ENCODE assay signal across 32 mouse cellular contexts in genomic region chr19:4057389-4057788, GRCm38 (mm10). TPM values are rescaled to one million over a fixed set of nuclear protein-coding genes. Genes with fewer than 3 reads are reported as not detected.
DNase-seq lines count a peak whose midpoint lies in the region; ATAC-seq and TF ChIP-seq lines count a peak whose summit lies in the region.
"Had no signal": no experiment of that assay in that cellular context is flagged by ENCODE, and none has a peak within 500 bp of the region (broad histone marks: within the 10 kb centered on the region; RNA-seq: fewer than 3 reads in every experiment).

No protein-coding gene starts in this region.

- no peak for ATAC-seq in liver, embryonic 13.5 days (ENCODE audit: low read depth)
- ATAC-seq in liver, postnatal 0 days = no peak
- ATAC-seq: activated CD4-positive, CD25-positive, alpha-beta regulatory T cell, adult 4 months; forebrain, embryonic 13.5 days; forebrain, postnatal 0 days; hindbrain, embryonic 16.5 days had no signal

- 0 out of 2 replicates have a peak, but pooled peaks cover 5% of the 10 kb centered on the region for H3K27me3 ChIP-seq in heart, embryonic 10.5 days (ENCODE audit: insufficient read depth, poor library complexity, severe bottlenecking)
- H3K27me3 ChIP-seq in E14TG2a.4 (ENCODE audit: insufficient read depth, low read length) = no peaks in the 10 kb centered on the region
- H3K27me3 ChIP-seq in liver, embryonic 13.5 days = no peaks in the 10 kb centered on the region
- H3K27me3 ChIP-seq in liver, postnatal 0 days (ENCODE audit: insufficient read depth, low read length) = no peaks in the 10 kb centered on the region
- H3K27me3 ChIP-seq: forebrain, embryonic 13.5 days; heart, embryonic 13.5 days had no signal

- TF ChIP-seq CTCF in E14TG2a.4 (conservative IDR thresholded peaks at IDR 0.05; ENCODE audit: low read length) = no peak
- TF ChIP-seq CTCF in liver, postnatal 0 days (IDR thresholded peaks at IDR 0.05; ENCODE audit: low read depth) = no peak

- no peak for TF ChIP-seq EP300 in liver, postnatal 0 days (IDR thresholded peaks at IDR 0.05; ENCODE audit: low read depth)

- H3K36me3 ChIP-seq in heart, embryonic 10.5 days = no peaks in the 10 kb centered on the region
- H3K36me3 ChIP-seq in E14TG2a.4 (ENCODE audit: insufficient read depth, low read length) = no peaks in the 10 kb centered on the region
- H3K36me3 ChIP-seq in liver, embryonic 13.5 days = no peaks in the 10 kb centered on the region
- H3K36me3 ChIP-seq in liver, postnatal 0 days (replicated peaks; ENCODE audit: insufficient read depth, low read length) = no peaks in the 10 kb centered on the region
- H3K36me3 ChIP-seq: forebrain, embryonic 10.5 days; heart, embryonic 13.5 days; hindbrain, embryonic 13.5 days had no signal

- H3K9ac ChIP-seq in liver, embryonic 13.5 days = no peak overlapping the region
- H3K9ac ChIP-seq in liver, postnatal 0 days (replicated peaks) = no peak overlapping the region; the same call in 1 of the 2 replicates
- H3K9ac ChIP-seq: forebrain, embryonic 13.5 days; forebrain, postnatal 0 days; hindbrain, embryonic 13.5 days had no signal

- peak overlapping the region; percentile 22; the same call in 1 of the 2 replicates for H3K27ac ChIP-seq in heart, embryonic 10.5 days
- peak overlapping the region; percentile 84 for H3K27ac ChIP-seq in liver, embryonic 13.5 days
- H3K27ac ChIP-seq in liver, postnatal 0 days (ENCODE audit: low read depth) = peak overlapping the region; percentile 93
- H3K27ac ChIP-seq: forebrain, embryonic 10.5 days; forebrain, embryonic 13.5 days; hindbrain, embryonic 13.5 days had no signal

- DNase-seq in heart, embryonic 10.5 days (ENCODE audit: low spot score) = peak; percentile 51
- DNase-seq in heart, postnatal 4 days = no peak
- no peak for DNase-seq in liver, embryonic 13.5 days
- no peak for DNase-seq in liver, postnatal 0 days
- no peak for DNase-seq in layer of hippocampus, postnatal 10 days (ENCODE audit: low spot score in 2 of 2)
- no peak for DNase-seq in ovary, postnatal 10 days (ENCODE audit: low spot score)
- DNase-seq in layer of hippocampus, adult 8-10 months (ENCODE audit: low spot score in 2 of 2) = no peak
- DNase-seq: adrenal gland, adult 8-10 months; adrenal gland, postnatal 25 days; cerebellum, adult 11-12 months; cerebellum, adult 8-10 months; cerebellum, postnatal 14 days; forebrain, postnatal 0 days; gastrocnemius, adult 2 months; gastrocnemius, postnatal 14 days; heart, adult 18-20 months; heart, postnatal 14 days had no signal

- H3K4me2 ChIP-seq in liver, embryonic 13.5 days = no peak overlapping the region
- peak overlapping the region; percentile 71 for H3K4me2 ChIP-seq in liver, postnatal 0 days (ENCODE audit: low read depth, low read length)
- H3K4me2 ChIP-seq: forebrain, embryonic 13.5 days; heart, embryonic 13.5 days; hindbrain, embryonic 13.5 days had no signal

- no peaks in the 10 kb centered on the region for H3K9me3 ChIP-seq in heart, embryonic 10.5 days
- H3K9me3 ChIP-seq in E14TG2a.4 (ENCODE audit: low read length) = no peaks in the 10 kb centered on the region
- no peaks in the 10 kb centered on the region for H3K9me3 ChIP-seq in liver, embryonic 13.5 days (replicated peaks)
- no peaks in the 10 kb centered on the region for H3K9me3 ChIP-seq in liver, postnatal 0 days (ENCODE audit: low read length)
- H3K9me3 ChIP-seq: forebrain, embryonic 10.5 days; forebrain, embryonic 13.5 days; heart, embryonic 13.5 days; hindbrain, embryonic 13.5 days had no signal

- H3K4me3 ChIP-seq in heart, embryonic 10.5 days = no peak overlapping the region
- H3K4me3 ChIP-seq in E14TG2a.4 (replicated peaks; ENCODE audit: low read length) = peak overlapping the region; percentile 59
- H3K4me3 ChIP-seq in liver, embryonic 13.5 days (replicated peaks) = no peak overlapping the region
- H3K4me3 ChIP-seq in liver, postnatal 0 days (ENCODE audit: low read depth, low read length) = no peak overlapping the region
- H3K4me3 ChIP-seq: forebrain, embryonic 10.5 days; forebrain, embryonic 13.5 days; gastrocnemius, adult 2 months; heart, embryonic 13.5 days; hindbrain, embryonic 13.5 days had no signal

- WGBS in heart, embryonic 10.5 days = 83% methylated on average over 13 of the region's 13 CpGs
- 75% methylated on average over 13 of the region's 13 CpGs for WGBS in liver, embryonic 13.5 days (ENCODE audit: insufficient replicate concordance)
- WGBS in liver, postnatal 0 days (ENCODE audit: insufficient replicate concordance) = 86% methylated on average over 13 of the region's 13 CpGs

- peaks cover 30% of the 10 kb centered on the region for H3K4me1 ChIP-seq in heart, embryonic 10.5 days
- peaks cover 77% of the 10 kb centered on the region for H3K4me1 ChIP-seq in E14TG2a.4 (replicated peaks; ENCODE audit: low read depth, low read length)
- peaks cover 66% of the 10 kb centered on the region for H3K4me1 ChIP-seq in liver, embryonic 13.5 days (replicated peaks)
- H3K4me1 ChIP-seq in liver, postnatal 0 days (ENCODE audit: insufficient read depth) = peaks cover 35% of the 10 kb centered on the region
- H3K4me1 ChIP-seq: forebrain, embryonic 13.5 days; hindbrain, embryonic 13.5 days had no signal

RNA-seq across cellular contexts. Expression of gene Gstp3, which starts 2.0 kb away (rescaled TPM):
- polyA plus RNA-seq in heart, embryonic 10.5 days (2016; fragmentation: Nextera tagmentation; extraction: Ambion mirVana) = 0.37 TPM in 1 of 2 replicates, not detected in the other
- not detected for total RNA-seq in heart, postnatal 4 days (2021)
- 28.0 and 28.3 TPM in 2 replicates for polyA plus RNA-seq in liver, embryonic 13.5 days (2015; fragmentation: Nextera tagmentation; extraction: Ambion mirVana)
- polyA plus RNA-seq in liver, postnatal 0 days (2015; fragmentation: Nextera tagmentation; extraction: Ambion mirVana) = 64.5 and 67.3 TPM in 2 replicates
- not detected for total RNA-seq in layer of hippocampus, postnatal 10 days (2021)
- not detected for total RNA-seq in layer of hippocampus, adult 8-10 months (2022)
- total RNA-seq: forebrain, postnatal 0 days; gastrocnemius, adult 2 months; gastrocnemius, postnatal 14 days; heart, adult 18-20 months; heart, postnatal 14 days; MEL had no signal
- polyA plus RNA-seq: brain, embryonic 14.5 days; embryonic facial prominence, embryonic 11.5 days; forebrain, embryonic 10.5 days; forebrain, embryonic 13.5 days; forebrain, postnatal 0 days; frontal cortex, adult 2 months; hindbrain, embryonic 13.5 days; hindbrain, embryonic 16.5 days had no signal

RNA-seq across cellular contexts. Expression of gene Gstp2, which starts 11.6 kb away (rescaled TPM):
- 2.9 TPM in 2 replicates for polyA plus RNA-seq in heart, embryonic 10.5 days (2016; fragmentation: Nextera tagmentation; extraction: Ambion mirVana)
- total RNA-seq in heart, postnatal 4 days (2021) = 10 to 100 TPM; 69.7 to 73.5 TPM
- 7.7 and 11.2 TPM in 2 replicates for polyA plus RNA-seq in liver, embryonic 13.5 days (2015; fragmentation: Nextera tagmentation; extraction: Ambion mirVana)
- 5.8 and 6.4 TPM in 2 replicates for polyA plus RNA-seq in liver, postnatal 0 days (2015; fragmentation: Nextera tagmentation; extraction: Ambion mirVana)
- 10 to 100 TPM; 18.5 to 23.6 TPM for total RNA-seq in layer of hippocampus, postnatal 10 days (2021)
- 10 to 100 TPM; 44.8 to 75.0 (median 48.9) TPM for total RNA-seq in layer of hippocampus, adult 8-10 months (2022)
- total RNA-seq: hematopoietic stem cell, adult 5-6 weeks had no signal

RNA-seq across cellular contexts. Expression of gene Gstp1, which starts 19.6 kb away (rescaled TPM):
- 402 and 470 TPM in 2 replicates for polyA plus RNA-seq in heart, embryonic 10.5 days (2016; fragmentation: Nextera tagmentation; extraction: Ambion mirVana)
- total RNA-seq in heart, postnatal 4 days (2021) = 100 to 1,000 TPM; 219 to 261 TPM
- polyA plus RNA-seq in liver, embryonic 13.5 days (2015; fragmentation: Nextera tagmentation; extraction: Ambion mirVana) = 629 and 652 TPM in 2 replicates
- polyA plus RNA-seq in liver, postnatal 0 days (2015; fragmentation: Nextera tagmentation; extraction: Ambion mirVana) = 428 and 442 TPM in 2 replicates
- 100 to 1,000 TPM; 263 to 285 TPM for total RNA-seq in layer of hippocampus, postnatal 10 days (2021)
- 100 to 1,000 TPM; 395 to 468 (median 434) TPM for total RNA-seq in layer of hippocampus, adult 8-10 months (2022)

RNA-seq across cellular contexts. Expression of gene Cabp2, which starts 24.0 kb away (rescaled TPM):
- not detected in 2 replicates for polyA plus RNA-seq in heart, embryonic 10.5 days (2016; fragmentation: Nextera tagmentation; extraction: Ambion mirVana)
- not detected for total RNA-seq in heart, postnatal 4 days (2021)
- polyA plus RNA-seq in liver, embryonic 13.5 days (2015; fragmentation: Nextera tagmentation; extraction: Ambion mirVana) = 0.43 and 0.67 TPM in 2 replicates
- polyA plus RNA-seq in liver, postnatal 0 days (2015; fragmentation: Nextera tagmentation; extraction: Ambion mirVana) = 0.38 and 0.43 TPM in 2 replicates
- not detected for total RNA-seq in layer of hippocampus, postnatal 10 days (2021)
- not detected for total RNA-seq in layer of hippocampus, adult 8-10 months (2022)
- total RNA-seq: adrenal gland, adult 8-10 months; adrenal gland, postnatal 25 days; forebrain, postnatal 0 days; gastrocnemius, adult 2 months; gastrocnemius, postnatal 14 days; heart, adult 18-20 months; heart, postnatal 14 days; hematopoietic stem cell, adult 5-6 weeks; MEL had no signal
- polyA plus RNA-seq: activated CD4-positive, CD25-positive, alpha-beta regulatory T cell, adult 4 months; brain, embryonic 14.5 days; embryonic facial prominence, embryonic 11.5 days; embryonic facial prominence, embryonic 14.5 days; forebrain, embryonic 10.5 days; forebrain, embryonic 13.5 days; forebrain, postnatal 0 days; frontal cortex, adult 2 months; gonadal fat pad, adult 2 months; heart, embryonic 13.5 days; heart, embryonic 16.5 days; hindbrain, embryonic 13.5 days; hindbrain, embryonic 16.5 days had no signal

RNA-seq across cellular contexts. Expression of gene Cdk2ap2, which starts 39.6 kb away (rescaled TPM):
- 67.9 and 86.0 TPM in 2 replicates for polyA plus RNA-seq in heart, embryonic 10.5 days (2016; fragmentation: Nextera tagmentation; extraction: Ambion mirVana)
- total RNA-seq in heart, postnatal 4 days (2021) = 10 to 100 TPM; 22.4 to 23.6 TPM
- polyA plus RNA-seq in liver, embryonic 13.5 days (2015; fragmentation: Nextera tagmentation; extraction: Ambion mirVana) = 94.3 and 94.7 TPM in 2 replicates
- polyA plus RNA-seq in liver, postnatal 0 days (2015; fragmentation: Nextera tagmentation; extraction: Ambion mirVana) = 91.2 and 91.9 TPM in 2 replicates
- total RNA-seq in layer of hippocampus, postnatal 10 days (2021) = 10 to 100 TPM; 21.5 to 23.6 TPM
- total RNA-seq in layer of hippocampus, adult 8-10 months (2022) = 10 to 100 TPM; 27.6 to 38.9 (median 31.5) TPM

Comparison
In these comparisons a context has a peak if more than half of its experiments do, and no peak if none do; other contexts are left out.
1. H3K27ac ChIP-seq: peak in every context shown above with its lines; median percentile 93 in liver, postnatal 0 days; 84 in liver, embryonic 13.5 days; 22 in heart, embryonic 10.5 days.